Mouse (Mus musculus): ENCODE data around the gene 9230104L09Rik.

GRCm38 (mm10) chr2:148884738-148885137 is 19.9 kb upstream of the 9230104L09Rik start:
- no peak for TF ChIP-seq ETS1 (conservative IDR thresholded peaks at IDR 0.05; ENCODE audit: low read depth, low read length)
- TF ChIP-seq E2F4 (IDR thresholded peaks at IDR 0.05; ENCODE audit: insufficient replicate concordance, low read depth, low read length): no peak
- TF ChIP-seq CTCF (conservative IDR thresholded peaks at IDR 0.05 in 1 of 2, IDR thresholded peaks at IDR 0.05 in 1 of 2; ENCODE audit: low read depth in 2 of 2, low read length in 2 of 2): no peak
- no peak for TF ChIP-seq ELF1 (IDR thresholded peaks at IDR 0.05; ENCODE audit: low read depth, low read length)
- TF ChIP-seq BHLHE40 (IDR thresholded peaks at IDR 0.05; ENCODE audit: low read depth, low read length): no peak
- TF ChIP-seq CHD2 (IDR thresholded peaks at IDR 0.05; ENCODE audit: low read length): no peak
- TF ChIP-seq USF1 (IDR thresholded peaks at IDR 0.05; ENCODE audit: low read depth, low read length): no peak

Measured in CH12.LX (cell line).